Mouse (Mus musculus): ENCODE data around the gene A830005F24Rik.

Gene A830005F24Rik

DNA sequence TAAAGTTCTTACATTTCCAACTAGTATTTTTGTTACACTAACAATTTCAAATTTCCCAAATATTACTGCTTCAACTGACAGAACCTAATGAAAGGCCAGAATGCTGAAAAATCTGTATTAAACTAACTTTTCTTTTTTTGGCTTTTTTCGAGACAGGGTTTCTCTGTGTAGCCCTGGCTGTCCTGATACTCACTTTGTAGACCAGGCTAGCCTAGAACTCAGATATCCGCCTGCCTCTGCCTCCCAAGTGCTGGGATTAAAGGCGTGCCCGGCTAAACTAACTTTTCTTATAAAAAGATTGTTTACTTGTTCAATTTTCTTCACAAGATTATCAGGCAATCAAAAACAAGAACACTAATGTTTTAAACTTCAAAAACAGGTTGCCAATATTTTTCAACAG is 31.5 kb downstream of the A830005F24Rik start:
- no peak for ATAC-seq (ENCODE audit: low TSS enrichment)

DNA sequence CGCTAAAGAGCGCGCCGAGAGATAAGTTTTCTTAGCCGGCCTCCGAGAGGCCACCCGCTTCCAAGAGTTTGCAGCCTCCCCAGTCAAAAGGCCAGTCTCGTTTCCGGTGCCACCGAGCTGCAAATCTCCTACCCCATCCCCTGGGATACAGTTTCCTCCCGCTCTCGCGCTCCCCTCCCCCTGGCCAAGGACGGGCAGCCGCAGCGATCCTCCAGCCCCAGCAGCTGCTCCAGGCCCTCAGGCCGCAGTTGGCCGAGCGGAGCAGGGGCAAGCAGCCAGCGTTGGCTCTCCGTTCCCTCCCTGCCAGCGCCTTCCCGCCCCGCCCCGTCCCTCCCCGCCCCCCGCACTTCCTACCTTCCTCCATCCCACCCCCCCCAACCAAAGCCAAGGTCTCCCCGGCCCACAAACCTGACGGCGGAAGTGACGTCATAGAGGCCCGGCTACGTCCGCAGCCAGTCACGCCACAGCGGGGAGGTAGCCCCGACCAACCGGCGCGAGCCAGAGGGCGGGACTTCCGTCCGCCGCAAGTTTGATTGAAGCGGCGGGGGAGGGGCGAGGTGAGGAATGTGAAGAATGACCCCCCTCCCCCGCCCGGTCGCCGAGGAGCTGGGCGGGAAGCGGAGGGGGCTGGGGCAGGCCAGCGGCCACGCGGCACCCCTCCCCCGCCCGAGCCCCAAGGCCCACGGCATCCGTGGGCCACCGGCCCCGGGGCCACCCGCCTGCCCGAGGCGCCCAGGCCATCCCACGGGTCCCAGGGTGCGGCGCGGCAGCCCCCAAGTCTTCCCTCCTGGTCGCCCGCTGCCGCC is 32.3 kb downstream of the A830005F24Rik start:
- peak; percentile 83 for ATAC-seq (ENCODE audit: low TSS enrichment)

GRCm38 (mm10) chr13:48546330-48546917 is 33.1 kb downstream of the A830005F24Rik start:
- peak; percentile 94 for ATAC-seq (ENCODE audit: low TSS enrichment)

DNA sequence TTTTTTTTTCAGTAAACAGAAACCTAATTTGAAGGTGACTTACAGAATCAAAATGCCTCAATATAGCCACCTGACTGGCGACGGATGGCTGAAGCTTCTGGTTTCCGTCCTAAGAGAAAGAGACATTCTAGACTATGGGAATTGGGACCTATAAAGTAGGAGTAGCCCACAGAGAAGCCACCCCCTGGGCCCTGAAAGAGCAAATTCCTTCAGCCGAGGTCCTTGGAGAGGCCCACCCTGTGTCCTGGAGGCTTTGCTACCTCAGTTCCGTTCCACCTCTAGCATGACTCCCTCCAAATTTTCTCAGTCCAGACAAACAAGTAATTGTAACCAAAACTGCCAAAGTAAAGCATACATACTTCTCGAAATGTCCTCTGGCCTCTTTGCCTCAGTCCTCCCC is 34.3 kb downstream of the A830005F24Rik start:
- ATAC-seq (ENCODE audit: low TSS enrichment): no peak

- ATAC-seq (ENCODE audit: low TSS enrichment): no peak
Measured at GRCm38 (mm10) chr13:48548296-48548695, 34.9 kb downstream of the A830005F24Rik start.

- ATAC-seq (ENCODE audit: low TSS enrichment): peak; percentile 93
Measured at GRCm38 (mm10) chr13:48552181-48553090, 39.1 kb downstream of the A830005F24Rik start.

GRCm38 (mm10) chr13:48553511-48553910 is 40.1 kb downstream of the A830005F24Rik start:
- ATAC-seq (ENCODE audit: low TSS enrichment): no peak

DNA sequence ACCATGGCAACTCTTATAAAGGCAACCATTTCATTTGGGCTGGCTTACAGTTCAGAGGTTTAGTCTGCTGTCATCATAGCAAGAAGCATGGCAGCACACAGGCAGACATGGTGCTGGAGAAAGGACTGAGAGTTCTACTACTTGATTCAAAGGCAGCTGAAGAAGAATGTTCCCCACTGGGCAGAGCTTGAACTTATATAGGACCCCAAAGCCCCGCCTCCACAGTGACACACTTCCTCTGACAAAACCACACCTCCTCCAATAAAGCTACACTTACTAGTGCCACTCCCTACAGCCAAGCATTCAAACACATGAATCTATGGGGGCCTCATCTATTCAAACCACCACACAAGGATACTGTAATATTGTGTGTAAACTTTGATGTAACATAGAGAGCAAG is 41.2 kb downstream of the A830005F24Rik start:
- ATAC-seq (ENCODE audit: low TSS enrichment): no peak

- ATAC-seq (ENCODE audit: low TSS enrichment): no peak
Measured at GRCm38 (mm10) chr13:48555976-48556375, 42.6 kb downstream of the A830005F24Rik start.

- no peak for ATAC-seq (ENCODE audit: low TSS enrichment)
Measured at GRCm38 (mm10) chr13:48561481-48561880, 48.1 kb downstream of the A830005F24Rik start.

DNA sequence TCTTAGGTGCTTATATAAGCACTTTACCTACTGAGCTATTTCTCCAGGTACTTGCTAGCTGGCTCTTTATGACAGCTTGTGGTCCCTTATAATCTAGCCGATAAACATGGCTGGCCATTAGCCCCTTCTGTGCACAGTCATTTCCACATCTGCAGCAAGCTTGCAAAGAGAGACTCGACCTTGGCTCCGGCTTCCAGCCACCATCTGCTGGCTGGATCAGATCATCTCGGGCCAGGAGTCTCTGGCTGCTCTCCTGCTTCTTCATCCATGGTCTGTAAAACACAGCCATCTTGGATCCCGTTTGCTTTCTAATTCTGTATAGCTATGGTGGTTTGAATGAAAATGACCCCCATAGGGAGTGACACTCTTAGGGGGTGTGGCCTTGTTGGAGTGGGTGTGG is 49.0 kb downstream of the A830005F24Rik start:
- ATAC-seq (ENCODE audit: low TSS enrichment): no peak
